Mouse (Mus musculus) layer of hippocampus, adult 9-10 months (tissue): ENCODE measurements around the gene Gad1.

Experiments used
- DNase-seq: peaks from one replicate; pipeline ENCODE4 v3.0.0; 2022; ENCODE audit warnings: low spot score

Gene Gad1

GRCm38 (mm10) chr2:70628397-70628796 is 75.5 kb downstream of the Gad1 start:
- DNase-seq: no peak

GRCm38 (mm10) chr2:70629339-70629761 is 76.5 kb downstream of the Gad1 start:
- DNase-seq: no peak

DNA sequence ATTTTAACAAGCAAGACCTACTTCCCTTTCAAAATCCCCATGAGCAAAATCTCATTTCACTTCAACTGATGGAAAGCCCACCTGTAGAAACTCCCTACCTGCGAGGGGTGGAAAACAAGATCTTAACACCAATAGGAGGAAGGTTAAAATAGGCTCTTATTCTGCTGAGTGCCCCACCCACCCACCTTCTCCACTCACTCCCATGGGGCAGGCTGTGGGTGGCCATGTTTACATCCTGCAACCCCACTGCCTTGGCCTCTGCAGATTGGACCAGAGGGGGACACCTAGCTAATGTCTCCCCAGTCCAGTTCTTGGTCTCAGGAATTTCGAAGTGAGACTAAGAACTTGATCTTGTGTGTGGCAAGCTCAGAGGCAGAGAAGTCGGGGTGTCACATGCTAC is 77.0 kb downstream of the Gad1 start:
- no peak for DNase-seq

- no peak for DNase-seq
These were observed 78.4 kb downstream of the Gad1 start for GRCm38 (mm10) chr2:70631321-70631720.

DNA sequence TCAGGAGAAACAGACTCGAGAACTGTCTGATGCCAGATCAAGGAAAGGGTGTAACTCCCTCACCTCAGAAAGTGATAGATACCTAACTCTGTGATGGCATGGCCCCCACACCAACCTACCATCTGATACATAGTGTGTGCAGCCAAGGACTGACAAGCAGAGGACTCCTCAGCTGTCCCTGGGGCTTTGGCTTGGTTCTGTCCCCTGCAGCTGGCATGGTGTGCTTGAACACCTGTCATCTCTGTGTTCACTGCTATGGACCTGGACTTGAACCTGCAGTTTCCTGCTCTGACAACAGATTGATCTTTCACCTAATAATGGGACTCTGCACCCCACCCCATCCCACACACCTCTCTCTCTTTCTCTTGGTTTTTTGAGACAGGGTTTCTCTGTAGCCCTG is 79.5 kb downstream of the Gad1 start:
- DNase-seq: no peak

DNA sequence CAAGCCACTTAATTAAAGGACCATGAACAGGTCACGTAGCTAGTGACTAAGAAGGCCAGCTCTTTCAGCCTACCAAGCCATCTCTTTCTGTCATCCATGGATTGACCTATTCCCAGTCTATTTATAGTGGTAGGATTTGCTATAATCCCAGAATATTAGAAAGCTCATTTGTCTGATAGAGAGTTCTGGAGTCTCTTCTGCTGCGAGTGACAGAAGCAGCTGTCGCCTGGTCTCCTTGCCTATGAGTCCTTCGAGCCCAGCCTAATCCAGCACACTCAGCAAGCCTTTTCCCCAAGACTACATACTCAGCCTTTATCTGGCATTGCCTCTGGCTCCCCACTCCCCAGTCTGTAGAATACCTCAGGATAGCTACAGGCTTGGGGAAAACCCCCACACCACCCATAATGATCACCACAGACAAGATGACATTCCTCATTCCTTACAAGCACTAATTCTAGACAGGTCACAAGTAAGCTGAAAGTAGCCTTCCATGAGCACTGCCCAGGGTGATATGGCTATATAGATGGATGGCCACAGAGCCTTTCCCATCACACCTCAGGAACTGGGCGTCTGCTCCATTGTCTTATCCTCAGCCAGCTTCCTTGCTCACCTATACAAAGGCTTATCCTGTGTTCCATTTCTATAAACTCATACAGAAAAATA is 81.3 kb downstream of the Gad1 start:
- no peak for DNase-seq

- no peak for DNase-seq
These were observed 88.1 kb downstream of the Gad1 start for GRCm38 (mm10) chr2:70640968-70641367.

DNA sequence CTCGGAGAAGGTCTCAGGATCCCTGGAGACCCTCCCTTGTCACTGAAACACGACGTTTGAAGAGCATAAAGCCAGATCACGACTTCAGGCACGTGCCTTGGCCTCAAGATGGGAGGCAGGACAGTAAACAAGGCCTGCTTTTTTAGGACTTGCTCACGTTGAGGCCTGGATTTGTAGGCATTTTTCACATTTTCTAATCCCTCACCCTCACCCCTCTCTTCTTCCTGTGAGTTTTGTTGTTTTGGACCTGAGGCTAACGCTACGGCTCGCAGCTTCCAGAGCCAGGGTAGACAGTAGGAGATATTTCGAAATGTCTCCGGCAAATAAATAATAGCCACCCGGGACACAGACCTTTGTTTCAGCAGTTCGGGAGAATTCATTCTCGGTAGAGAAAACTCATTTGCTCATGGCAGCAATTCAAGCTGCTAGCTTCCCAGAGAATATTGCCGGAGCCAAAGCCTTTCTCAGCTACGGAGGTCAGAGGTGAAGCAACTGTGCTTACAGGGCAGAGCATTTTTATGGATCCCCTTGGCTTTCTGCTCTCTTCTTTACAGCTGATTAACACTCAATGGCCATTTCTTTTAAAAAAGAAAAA is 90.2 kb downstream of the Gad1 start:
- DNase-seq: no peak

GRCm38 (mm10) chr2:70645266-70645780 is 92.5 kb downstream of the Gad1 start:
- no peak for DNase-seq

DNA sequence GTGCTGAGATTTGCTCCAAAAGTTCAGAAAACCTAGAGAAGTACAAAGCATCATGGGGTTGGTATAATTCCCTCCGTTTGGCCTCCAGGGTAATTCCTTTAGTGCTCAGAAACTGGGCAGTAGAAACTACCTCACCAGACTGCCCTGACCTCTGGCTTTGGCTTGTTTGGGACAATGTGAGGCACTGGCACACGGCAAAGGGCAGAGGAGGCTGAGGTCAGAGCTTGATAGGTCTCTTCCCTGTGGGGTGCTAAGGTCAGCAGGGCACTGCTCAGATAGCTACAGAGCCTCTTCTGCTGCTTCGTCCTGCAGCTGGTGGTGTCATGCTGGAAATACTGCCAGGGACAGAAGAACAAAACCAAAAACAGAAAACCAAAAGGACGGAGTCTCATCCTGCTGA is 94.8 kb downstream of the Gad1 start:
- DNase-seq: no peak

GRCm38 (mm10) chr2:70648271-70648670 is 95.4 kb downstream of the Gad1 start:
- DNase-seq: no peak

DNA sequence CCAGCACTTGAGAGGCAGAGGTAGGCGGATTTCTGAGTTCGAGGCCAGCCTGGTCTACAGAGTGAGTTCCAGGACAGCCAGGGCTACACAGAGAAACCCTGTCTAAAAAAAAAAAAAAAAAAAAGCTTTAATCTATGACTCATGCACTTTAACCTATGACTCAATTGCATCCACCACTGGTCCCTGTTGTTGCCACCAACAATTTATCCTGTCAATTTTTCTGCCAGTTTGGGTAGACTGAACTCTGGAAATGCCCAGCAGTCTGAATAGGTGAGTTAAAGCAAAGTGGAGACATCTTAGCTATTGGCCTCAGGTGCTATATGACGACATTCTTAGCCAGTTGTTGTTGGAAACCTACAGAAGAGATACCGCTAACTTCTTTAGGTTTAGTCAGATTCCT is 96.6 kb downstream of the Gad1 start:
- DNase-seq: no peak
